Mouse (Mus musculus): ENCODE results near the gene 4931409K22Rik. TPM values are rescaled to one million over a fixed set of nuclear protein-coding genes. Genes with fewer than 3 reads are reported as not detected.

Gene 4931409K22Rik
- polyA plus RNA-seq, 1 experiment, result not detected

GRCm38 (mm10) chr5:24586106-24586505 lies 29.5 kb upstream of the 4931409K22Rik start:
- H3K36me3 ChIP-seq (ENCODE audit: control insufficient read depth, insufficient read depth), result no peaks in the 10 kb centered on the region
- peak overlapping the region; percentile 91 for H3K4me2 ChIP-seq (ENCODE audit: low read depth)
- no peak for TF ChIP-seq CEBPB (IDR thresholded peaks at IDR 0.05; ENCODE audit: insufficient read depth, poor library complexity, severe bottlenecking)
- no peak for TF ChIP-seq TCF12 (IDR thresholded peaks at IDR 0.05; ENCODE audit: insufficient read depth, poor library complexity, severe bottlenecking)
- peak; percentile 40 for TF ChIP-seq USF1 (IDR thresholded peaks at IDR 0.05; ENCODE audit: low read depth)
- H3K79me2 ChIP-seq (ENCODE audit: control insufficient read depth, insufficient read depth), result peaks cover 21% of the 10 kb centered on the region
- H3K4me3 ChIP-seq, result peak overlapping the region; percentile 81
- no peaks in the 10 kb centered on the region for H3K27me3 ChIP-seq (ENCODE audit: control insufficient read depth, insufficient read depth, insufficient read length)
- peak overlapping the region; percentile 29 for H3ac ChIP-seq (ENCODE audit: control insufficient read depth, insufficient read length)

DNA sequence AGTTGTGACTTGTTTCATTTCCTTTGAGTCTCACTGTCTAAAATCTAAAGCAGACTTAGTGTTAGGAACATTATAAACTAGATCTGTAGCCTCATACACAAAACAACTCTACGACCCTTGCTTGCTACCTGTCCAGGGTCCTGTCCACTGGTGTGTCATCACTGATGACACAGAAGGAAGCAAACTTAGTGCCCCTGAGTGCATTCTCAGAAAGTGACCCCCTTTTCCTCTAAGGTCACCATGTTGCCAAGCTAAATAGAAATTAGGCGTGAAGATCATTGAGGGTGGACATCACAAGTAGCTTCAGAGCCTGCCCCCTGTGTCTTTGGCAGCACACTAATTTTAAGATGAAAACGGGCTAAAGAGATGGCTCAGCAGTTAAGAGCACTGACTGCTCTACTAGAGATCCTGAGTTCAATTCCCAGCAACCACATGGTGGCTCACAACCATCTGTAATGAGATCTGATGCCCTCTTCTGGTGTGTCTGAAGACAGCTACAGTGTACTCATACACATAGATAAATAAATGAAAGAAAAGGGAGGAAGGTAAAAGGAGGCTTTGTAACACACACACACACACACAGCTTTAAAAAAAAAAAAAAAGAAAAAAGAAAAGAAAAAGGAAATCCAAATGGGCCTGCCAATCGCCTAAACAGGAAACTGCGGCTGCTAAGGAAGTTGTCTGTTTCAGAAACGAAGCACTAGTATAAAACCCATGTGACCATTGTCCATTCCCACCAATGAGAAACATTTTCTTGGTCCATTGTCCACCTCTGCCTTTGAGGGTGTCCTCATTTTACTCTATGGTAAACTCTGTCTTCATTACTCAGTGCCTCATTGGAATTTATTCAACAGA lies 21.7 kb upstream of the 4931409K22Rik start:
- TF ChIP-seq MYOG (IDR thresholded peaks at IDR 0.05; ENCODE audit: control insufficient read depth in 1 of 3, insufficient read depth in 1 of 3, insufficient read length in 2 of 3, low read depth in 2 of 3) (no peak), SRF (IDR thresholded peaks at IDR 0.05; ENCODE audit: control insufficient read depth, insufficient read length, low read depth) (no peak), CEBPB (IDR thresholded peaks at IDR 0.05; ENCODE audit: insufficient read depth, poor library complexity, severe bottlenecking) (no peak), TCF12 (IDR thresholded peaks at IDR 0.05; ENCODE audit: insufficient read depth, poor library complexity, severe bottlenecking) (no peak), E2F4 (IDR thresholded peaks at IDR 0.05; ENCODE audit: insufficient read depth) (no peak), TCF3 (IDR thresholded peaks at IDR 0.05; ENCODE audit: insufficient read length, low read depth) (no peak), MAX (IDR thresholded peaks at IDR 0.05; ENCODE audit: low read depth) (no peak), REST (IDR thresholded peaks at IDR 0.05; ENCODE audit: insufficient read depth, insufficient read length) (no peak), USF1 (IDR thresholded peaks at IDR 0.05; ENCODE audit: low read depth) (no peak), POLR2A (IDR thresholded peaks at IDR 0.05; ENCODE audit: insufficient read length, low read depth) (no peak), MYOD1 (IDR thresholded peaks at IDR 0.05; ENCODE audit: control insufficient read depth in 1 of 3, insufficient read length in 2 of 3, low read depth in 2 of 3) (no peak), POLR2AphosphoS2 (IDR thresholded peaks at IDR 0.05; ENCODE audit: insufficient read length, low read depth) (no peak)
- Histone ChIP-seq H3K4me2 (ENCODE audit: low read depth) (peak overlapping the region; percentile 99), H3K36me3 (ENCODE audit: control insufficient read depth, insufficient read depth) (peaks cover 18% of the 10 kb centered on the region), H3K27me3 (ENCODE audit: control insufficient read depth, insufficient read depth, insufficient read length) (no peaks in the 10 kb centered on the region), H3ac (ENCODE audit: control insufficient read depth, insufficient read length) (peak overlapping the region; percentile 77), H3K79me2 (ENCODE audit: control insufficient read depth, insufficient read depth) (peaks cover 27% of the 10 kb centered on the region), H3K4me3 (peak overlapping the region; percentile 87)

- H3K36me3 ChIP-seq (ENCODE audit: control insufficient read depth, insufficient read depth), result peaks cover 27% of the 10 kb centered on the region
- no peaks in the 10 kb centered on the region for H3K27me3 ChIP-seq (ENCODE audit: control insufficient read depth, insufficient read depth, insufficient read length)
- peak within 1 kb of the TSS; percentile 99 for H3K4me2 ChIP-seq (ENCODE audit: low read depth)
- peaks cover 27% of the 10 kb centered on the region for H3K79me2 ChIP-seq (ENCODE audit: control insufficient read depth, insufficient read depth)
- H3K4me3 ChIP-seq, result peak within 1 kb of the TSS; percentile 87
- TF ChIP-seq POLR2A (IDR thresholded peaks at IDR 0.05; ENCODE audit: insufficient read length, low read depth), result peak; percentile 94
- TF ChIP-seq E2F4 (IDR thresholded peaks at IDR 0.05; ENCODE audit: insufficient read depth), result peak; percentile 26
- TF ChIP-seq CEBPB (IDR thresholded peaks at IDR 0.05; ENCODE audit: insufficient read depth, poor library complexity, severe bottlenecking), result peak; percentile 41; the same call in 1 of the 2 replicates
- no peak for TF ChIP-seq REST (IDR thresholded peaks at IDR 0.05; ENCODE audit: insufficient read depth, insufficient read length)
- TF ChIP-seq SRF (IDR thresholded peaks at IDR 0.05; ENCODE audit: control insufficient read depth, insufficient read length, low read depth), result peak; percentile 37
- TF ChIP-seq MYOD1 (IDR thresholded peaks at IDR 0.05; ENCODE audit: control insufficient read depth in 1 of 3, insufficient read length in 2 of 3, low read depth in 2 of 3), result peak in 1 of 3 experiments; percentile 10
- no peak for TF ChIP-seq TCF12 (IDR thresholded peaks at IDR 0.05; ENCODE audit: insufficient read depth, poor library complexity, severe bottlenecking)
- peak; percentile 92 for TF ChIP-seq POLR2AphosphoS2 (IDR thresholded peaks at IDR 0.05; ENCODE audit: insufficient read length, low read depth)
- TF ChIP-seq USF1 (IDR thresholded peaks at IDR 0.05; ENCODE audit: low read depth), result no peak
- no peak for TF ChIP-seq MAX (IDR thresholded peaks at IDR 0.05; ENCODE audit: low read depth)
- peak in 1 of 3 experiments; percentile 49 for TF ChIP-seq MYOG (IDR thresholded peaks at IDR 0.05; ENCODE audit: control insufficient read depth in 1 of 3, insufficient read depth in 1 of 3, insufficient read length in 2 of 3, low read depth in 2 of 3)
- H3ac ChIP-seq (ENCODE audit: control insufficient read depth, insufficient read length), result peak within 1 kb of the TSS; percentile 77
Observed at GRCm38 (mm10) chr5:24577183-24577929, 20.7 kb upstream of the 4931409K22Rik start, which contains the start of gene Abcf2. TSS of gene Abcf2 (minus strand) at chr5:24577467.

DNA sequence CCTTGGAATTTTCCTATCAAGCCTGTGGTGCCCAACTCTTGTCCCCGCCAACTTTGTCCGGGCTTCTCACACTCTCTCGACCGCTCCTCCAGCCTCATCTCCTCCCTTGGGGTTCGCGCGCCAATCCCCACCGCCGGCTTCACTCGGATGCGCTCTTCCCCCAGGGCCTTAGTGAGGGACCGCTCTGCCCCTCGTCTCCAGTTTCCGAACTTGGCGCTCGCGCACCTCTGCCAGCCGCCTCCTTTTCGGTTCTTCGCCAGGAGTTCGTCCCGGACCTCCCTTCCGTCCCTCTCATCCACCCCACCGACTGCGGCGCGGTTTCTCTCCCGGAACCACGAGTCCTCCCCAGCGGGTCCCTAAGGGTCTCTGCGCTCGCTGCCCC lies 20.2 kb upstream of the 4931409K22Rik start:
- TF ChIP-seq REST (IDR thresholded peaks at IDR 0.05; ENCODE audit: insufficient read depth, insufficient read length), result no peak
- no peak for TF ChIP-seq MYOG (IDR thresholded peaks at IDR 0.05; ENCODE audit: control insufficient read depth in 1 of 3, insufficient read depth in 1 of 3, insufficient read length in 2 of 3, low read depth in 2 of 3)
- no peak for TF ChIP-seq E2F4 (IDR thresholded peaks at IDR 0.05; ENCODE audit: insufficient read depth)
- no peak for TF ChIP-seq TCF12 (IDR thresholded peaks at IDR 0.05; ENCODE audit: insufficient read depth, poor library complexity, severe bottlenecking)
- no peak for TF ChIP-seq CEBPB (IDR thresholded peaks at IDR 0.05; ENCODE audit: insufficient read depth, poor library complexity, severe bottlenecking)
- no peak for TF ChIP-seq TCF3 (IDR thresholded peaks at IDR 0.05; ENCODE audit: insufficient read length, low read depth)
- TF ChIP-seq POLR2AphosphoS2 (IDR thresholded peaks at IDR 0.05; ENCODE audit: insufficient read length, low read depth), result no peak
- no peak for TF ChIP-seq MAX (IDR thresholded peaks at IDR 0.05; ENCODE audit: low read depth)
- TF ChIP-seq SRF (IDR thresholded peaks at IDR 0.05; ENCODE audit: control insufficient read depth, insufficient read length, low read depth), result no peak
- TF ChIP-seq POLR2A (IDR thresholded peaks at IDR 0.05; ENCODE audit: insufficient read length, low read depth), result no peak
- no peak for TF ChIP-seq USF1 (IDR thresholded peaks at IDR 0.05; ENCODE audit: low read depth)
- no peak for TF ChIP-seq MYOD1 (IDR thresholded peaks at IDR 0.05; ENCODE audit: control insufficient read depth in 1 of 3, insufficient read length in 2 of 3, low read depth in 2 of 3)
- Histone ChIP-seq H3ac (ENCODE audit: control insufficient read depth, insufficient read length) (peak overlapping the region; percentile 77), H3K4me2 (ENCODE audit: low read depth) (peak overlapping the region; percentile 96), H3K36me3 (ENCODE audit: control insufficient read depth, insufficient read depth) (peaks cover 31% of the 10 kb centered on the region), H3K4me3 (peak overlapping the region; percentile 87), H3K79me2 (ENCODE audit: control insufficient read depth, insufficient read depth) (peaks cover 27% of the 10 kb centered on the region), H3K27me3 (ENCODE audit: control insufficient read depth, insufficient read depth, insufficient read length) (no peaks in the 10 kb centered on the region)
